Mouse (Mus musculus): ENCODE measurements at regions not wholly inside any gene's neighbourhood (a gene's known extent, or its start where the extent isn't known, plus 50 kb on each side); places are given as distances from the start of the nearest gene placed in this dataset.

DNA sequence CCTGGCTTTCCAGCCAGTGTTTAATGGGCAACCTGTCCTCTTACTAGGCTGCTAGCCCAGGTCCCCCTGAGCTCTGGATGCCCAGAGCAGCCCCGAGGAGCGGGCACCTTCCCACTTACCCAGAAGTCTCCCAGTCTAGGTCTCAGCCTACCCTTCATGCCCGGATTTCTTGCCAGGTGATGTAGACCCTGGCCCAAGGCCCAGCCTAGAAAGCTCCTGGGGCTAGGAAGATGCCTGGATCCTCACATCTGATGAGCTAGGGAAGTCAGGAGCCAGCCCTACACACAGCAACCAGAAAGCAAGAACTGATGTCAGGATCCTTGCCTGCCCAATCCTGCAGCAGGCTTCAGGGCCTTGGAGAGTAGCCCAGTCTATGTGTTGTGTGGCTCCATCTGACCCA is 83.7 kb upstream of the Slc6a6 start:
- TF ChIP-seq CTCF (IDR thresholded peaks at IDR 0.05; ENCODE audit: low read depth) = no peak
- no peak overlapping the region for H3K27ac ChIP-seq (ENCODE audit: low read depth)
- H3K4me2 ChIP-seq = no peak overlapping the region
- DNase-seq (no peak), ATAC-seq (ENCODE audit: insufficient read depth) (no peak)
- H3K27me3 ChIP-seq (ENCODE audit: insufficient read depth, low read length) = no peaks in the 10 kb centered on the region
- H3K36me3 ChIP-seq (ENCODE audit: insufficient read depth) = no peaks in the 10 kb centered on the region
- no peak overlapping the region for H3K9ac ChIP-seq
- H3K4me1 ChIP-seq (ENCODE audit: insufficient read depth) = no peaks in the 10 kb centered on the region
- no peaks in the 10 kb centered on the region; the same call in 1 of the 2 replicates for H3K9me3 ChIP-seq (ENCODE audit: low read depth, low read length)
- WGBS = 84% methylated on average over 3 of the region's 3 CpGs
- H3K4me3 ChIP-seq (ENCODE audit: low read depth, low read length) = no peak overlapping the region

DNA sequence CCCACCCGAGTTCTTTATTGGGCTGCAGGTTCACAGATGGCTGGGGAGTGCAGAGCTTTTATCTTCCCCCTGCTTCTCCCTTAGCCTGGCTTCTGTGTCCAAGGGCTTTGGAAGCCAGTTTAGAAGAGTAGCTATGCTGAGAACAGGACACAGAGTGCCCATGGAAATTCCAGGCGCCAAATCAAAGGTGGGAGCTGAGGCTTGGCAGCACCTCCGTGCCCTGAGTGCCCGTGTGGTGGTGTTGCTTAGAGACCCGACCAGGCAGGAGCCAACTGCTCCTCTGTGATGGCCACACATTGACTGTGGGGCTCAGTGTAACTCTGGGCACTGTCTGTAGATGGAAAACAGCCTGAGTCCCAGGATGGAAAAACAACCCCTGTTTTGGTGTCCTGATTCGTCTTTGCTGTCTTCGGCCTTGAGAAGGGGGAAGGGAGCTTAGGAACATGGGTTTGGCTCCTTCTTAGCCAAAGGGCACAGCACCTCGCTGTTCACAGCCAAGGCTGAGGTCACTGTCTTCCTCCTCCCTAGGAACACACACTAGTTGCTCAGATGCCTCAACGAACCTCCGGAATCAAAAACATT is 77.1 kb upstream of the Slc6a6 start:
- ATAC-seq (ENCODE audit: insufficient read depth) (no peak), DNase-seq (no peak)
- no peak for TF ChIP-seq CTCF (IDR thresholded peaks at IDR 0.05; ENCODE audit: low read depth)
- WGBS = 76% methylated on average over 10 of the region's 10 CpGs
- Histone ChIP-seq H3K9me3 (ENCODE audit: low read depth, low read length) (no peaks in the 10 kb centered on the region; the same call in 1 of the 2 replicates), H3K27me3 (ENCODE audit: insufficient read depth, low read length) (no peaks in the 10 kb centered on the region), H3K4me1 (ENCODE audit: insufficient read depth) (no peaks in the 10 kb centered on the region), H3K36me3 (ENCODE audit: insufficient read depth) (no peaks in the 10 kb centered on the region), H3K4me2 (no peak overlapping the region), H3K9ac (no peak overlapping the region), H3K4me3 (ENCODE audit: low read depth, low read length) (no peak overlapping the region), H3K27ac (ENCODE audit: low read depth) (no peak overlapping the region)

DNA sequence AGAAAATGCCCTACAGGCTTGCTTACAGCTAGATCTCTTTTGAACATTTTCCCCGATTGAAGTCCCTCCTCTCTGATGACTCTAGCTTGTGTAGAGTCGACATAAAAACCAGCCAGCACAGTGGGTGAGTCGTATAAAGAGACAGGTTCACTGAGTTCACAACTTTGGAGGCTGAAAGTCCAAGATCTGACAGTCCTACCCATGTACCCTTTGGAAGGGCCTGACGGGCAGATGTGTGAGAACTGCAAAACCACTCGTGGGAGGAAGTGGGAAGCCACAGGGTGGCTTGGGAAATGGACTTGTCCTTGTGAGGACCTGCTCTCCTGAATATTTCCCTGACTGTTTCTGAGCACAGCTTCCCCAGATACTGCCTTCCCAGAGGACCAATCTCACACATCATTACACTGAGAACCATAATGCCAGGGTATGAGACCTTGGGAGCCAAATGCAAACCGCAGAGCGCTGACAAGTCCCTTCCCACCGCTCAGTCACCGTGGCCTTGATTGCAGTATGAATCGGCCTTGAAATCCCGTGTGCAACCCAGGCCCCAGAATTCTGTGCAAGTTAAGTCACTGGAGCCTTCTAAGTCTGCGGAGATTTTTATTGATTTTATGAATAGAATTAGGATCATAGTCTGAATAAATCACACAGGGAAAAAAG is 76.1 kb upstream of the Slc6a6 start:
- DNase-seq (no peak), ATAC-seq (ENCODE audit: insufficient read depth) (no peak)
- Histone ChIP-seq H3K4me1 (ENCODE audit: insufficient read depth) (no peaks in the 10 kb centered on the region), H3K36me3 (ENCODE audit: insufficient read depth) (no peaks in the 10 kb centered on the region), H3K27me3 (ENCODE audit: insufficient read depth, low read length) (no peaks in the 10 kb centered on the region), H3K9me3 (ENCODE audit: low read depth, low read length) (no peaks in the 10 kb centered on the region; the same call in 1 of the 2 replicates), H3K9ac (no peak overlapping the region), H3K4me2 (no peak overlapping the region), H3K4me3 (ENCODE audit: low read depth, low read length) (no peak overlapping the region), H3K27ac (ENCODE audit: low read depth) (no peak overlapping the region)
- TF ChIP-seq CTCF (IDR thresholded peaks at IDR 0.05; ENCODE audit: low read depth) = no peak
- WGBS = 81% methylated on average over 12 of the region's 12 CpGs

DNA sequence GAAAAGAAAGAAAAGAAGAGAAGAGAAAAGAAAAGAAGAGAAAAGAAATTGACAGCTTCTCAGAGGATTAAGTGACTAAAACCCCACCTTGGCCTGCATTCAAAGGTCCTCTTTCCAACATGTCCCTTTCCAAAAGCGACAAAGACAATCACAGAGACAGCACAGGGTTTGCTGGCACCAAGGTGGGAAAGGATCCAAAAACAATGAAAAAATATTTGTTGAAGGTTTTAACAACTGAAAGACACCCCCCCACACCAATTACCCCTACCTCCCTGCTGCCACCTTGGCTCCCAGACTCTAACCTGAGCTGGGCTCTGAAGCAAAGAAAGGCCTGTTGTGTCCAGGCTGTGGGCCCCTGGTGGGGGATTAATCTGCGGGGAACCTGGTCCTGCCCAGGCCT is 74.2 kb upstream of the Slc6a6 start:
- Histone ChIP-seq H3K9me3 (ENCODE audit: low read depth, low read length) (no peaks in the 10 kb centered on the region), H3K36me3 (ENCODE audit: insufficient read depth) (no peaks in the 10 kb centered on the region), H3K4me1 (ENCODE audit: insufficient read depth) (no peaks in the 10 kb centered on the region), H3K9ac (no peak overlapping the region), H3K27me3 (ENCODE audit: insufficient read depth, low read length) (no peaks in the 10 kb centered on the region), H3K27ac (ENCODE audit: low read depth) (no peak overlapping the region), H3K4me2 (no peak overlapping the region), H3K4me3 (ENCODE audit: low read depth, low read length) (no peak overlapping the region)
- ATAC-seq (ENCODE audit: insufficient read depth) (no peak), DNase-seq (no peak)
- WGBS = 53% methylated on average over 2 of the region's 2 CpGs
- TF ChIP-seq CTCF (IDR thresholded peaks at IDR 0.05; ENCODE audit: low read depth) = no peak

DNA sequence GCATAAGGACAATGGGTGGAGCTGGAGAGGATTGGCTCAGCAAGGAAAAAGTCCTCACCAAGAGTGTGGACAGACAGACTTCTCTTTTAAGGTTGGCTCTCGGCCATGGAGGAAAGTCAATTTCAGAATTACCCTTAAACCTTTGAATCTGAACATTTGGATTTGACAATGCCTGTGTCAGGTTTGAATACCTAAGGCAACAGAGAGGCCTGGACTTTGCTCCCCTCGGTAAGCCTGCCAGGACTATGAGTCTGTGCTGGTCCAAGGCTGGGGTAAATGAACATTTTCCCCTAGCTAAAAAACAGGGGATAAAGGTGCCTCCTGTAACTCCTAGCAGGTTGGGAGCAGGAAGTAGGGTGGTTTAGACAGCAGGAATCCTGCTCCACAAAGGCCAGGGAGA is 68.8 kb upstream of the Slc6a6 start:
- TF ChIP-seq CTCF (IDR thresholded peaks at IDR 0.05; ENCODE audit: low read depth) = no peak
- H3K4me1 ChIP-seq (ENCODE audit: insufficient read depth) = 0 out of 2 replicates have a peak, but pooled peaks cover 3% of the 10 kb centered on the region
- no peaks in the 10 kb centered on the region for H3K36me3 ChIP-seq (ENCODE audit: insufficient read depth)
- H3K27ac ChIP-seq (ENCODE audit: low read depth) = no peak overlapping the region
- H3K27me3 ChIP-seq (ENCODE audit: insufficient read depth, low read length) = no peaks in the 10 kb centered on the region
- ATAC-seq (ENCODE audit: insufficient read depth) = no peak
- H3K9ac ChIP-seq = no peak overlapping the region
- 76% methylated on average over 2 of the region's 2 CpGs for WGBS
- DNase-seq = no peak
- H3K4me3 ChIP-seq (ENCODE audit: low read depth, low read length) = no peak overlapping the region
- no peak overlapping the region for H3K4me2 ChIP-seq
- no peaks in the 10 kb centered on the region for H3K9me3 ChIP-seq (ENCODE audit: low read depth, low read length)

DNA sequence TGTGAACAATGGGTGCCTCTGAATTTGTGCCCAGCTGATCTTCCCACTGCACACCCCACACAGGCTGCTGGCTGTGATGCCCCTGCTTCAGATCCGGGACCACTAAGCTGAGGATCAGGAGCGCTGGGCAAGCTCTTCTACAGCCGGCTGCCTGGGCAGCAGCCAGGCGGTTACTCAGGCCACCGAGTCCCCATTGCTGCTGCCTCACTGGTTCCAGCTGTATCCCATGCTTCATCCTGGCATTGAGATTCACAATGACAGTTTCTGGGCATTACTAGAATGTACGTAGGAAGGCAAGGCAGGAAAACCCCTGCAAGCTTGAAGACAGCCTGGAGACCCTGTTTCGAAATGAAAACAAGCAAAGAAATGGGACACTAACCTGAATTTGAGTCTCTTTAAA is 67.3 kb upstream of the Slc6a6 start:
- H3K27ac ChIP-seq (ENCODE audit: low read depth) = peak overlapping the region; percentile 84
- DNase-seq (peak; percentile 81), ATAC-seq (ENCODE audit: insufficient read depth) (peak; percentile 64)
- peak overlapping the region; percentile 75 for H3K4me2 ChIP-seq
- no peaks in the 10 kb centered on the region for H3K27me3 ChIP-seq (ENCODE audit: insufficient read depth, low read length)
- H3K36me3 ChIP-seq (ENCODE audit: insufficient read depth) = no peaks in the 10 kb centered on the region
- peak overlapping the region; percentile 61 for H3K9ac ChIP-seq
- WGBS = 37% methylated on average over 7 of the region's 7 CpGs
- peak overlapping the region; percentile 31; the same call in 1 of the 2 replicates for H3K4me3 ChIP-seq (ENCODE audit: low read depth, low read length)
- 0 out of 2 replicates have a peak, but pooled peaks cover 3% of the 10 kb centered on the region for H3K4me1 ChIP-seq (ENCODE audit: insufficient read depth)
- TF ChIP-seq CTCF (IDR thresholded peaks at IDR 0.05; ENCODE audit: low read depth) = no peak
- H3K9me3 ChIP-seq (ENCODE audit: low read depth, low read length) = no peaks in the 10 kb centered on the region

DNA sequence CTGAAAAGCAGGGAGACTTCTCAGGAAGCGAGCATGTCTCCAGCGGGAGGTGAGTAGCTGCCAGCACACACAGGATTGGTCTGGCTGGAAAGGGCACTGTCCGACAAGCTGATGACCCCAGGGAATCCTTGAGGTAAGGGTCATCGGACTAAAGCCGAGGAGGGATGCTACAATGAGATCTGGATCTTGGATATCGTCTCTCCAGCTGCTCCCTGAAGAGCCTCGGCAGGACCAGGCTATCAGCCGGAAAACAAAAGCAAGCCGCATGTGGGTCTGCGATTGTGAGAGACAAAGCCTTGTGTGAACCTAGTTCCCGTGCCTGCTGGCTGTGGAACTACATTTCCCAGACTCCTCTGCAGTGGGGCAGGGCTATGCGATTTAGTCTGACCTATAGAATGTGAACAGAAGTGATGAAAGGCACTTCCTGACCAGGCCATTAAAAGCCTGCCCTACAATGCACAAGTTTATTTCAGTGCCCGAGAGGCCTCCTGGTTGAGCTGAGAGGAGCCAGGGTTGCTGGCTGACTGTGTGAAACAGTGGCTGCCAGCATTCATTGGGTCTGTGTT is 66.7 kb upstream of the Slc6a6 start:
- Histone ChIP-seq H3K4me3 (ENCODE audit: low read depth, low read length) (peak overlapping the region; percentile 31), H3K27me3 (ENCODE audit: insufficient read depth, low read length) (no peaks in the 10 kb centered on the region), H3K4me2 (peak overlapping the region; percentile 75), H3K27ac (ENCODE audit: low read depth) (peak overlapping the region; percentile 84), H3K4me1 (ENCODE audit: insufficient read depth) (0 out of 2 replicates have a peak, but pooled peaks cover 3% of the 10 kb centered on the region), H3K9ac (peak overlapping the region; percentile 61), H3K36me3 (ENCODE audit: insufficient read depth) (no peaks in the 10 kb centered on the region), H3K9me3 (ENCODE audit: low read depth, low read length) (no peaks in the 10 kb centered on the region)
- no peak for TF ChIP-seq CTCF (IDR thresholded peaks at IDR 0.05; ENCODE audit: low read depth)
- ATAC-seq (ENCODE audit: insufficient read depth) = peak; percentile 96
- peak; percentile 92 for DNase-seq
- 2% methylated on average over 13 of the region's 13 CpGs for WGBS
